Mouse (Mus musculus) neural tube, embryonic 12.5 days (tissue): ENCODE data around the gene Amy1. TPM values are rescaled to one million over a fixed set of nuclear protein-coding genes. Genes with fewer than 3 reads are reported as not detected.
"Not testable (repeated sequence)": the region's sequence is repeated elsewhere in the genome, so short reads cannot be mapped to it uniquely, and the experiment has no call there.

ENCODE experiments used
- ATAC-seq: fragments of 200-750 bp; cut with Nextera tagmentation; 2 replicates; pipeline ENCODE4 v1.8.0; 2017; ENCODE audit warnings: low read depth, mild to moderate bottlenecking, moderate TSS enrichment, moderate library complexity; ENCODE audit not compliant: low FRiP score
- H3K27ac ChIP-seq: fragments of 300-500 bp; sonication (generic); 2 replicates; pipeline ENCODE4 v1.5.1; 2016
- H3K27me3 ChIP-seq: fragments of 300-500 bp; sonication (generic); replicated peaks from 2 replicates; pipeline ENCODE4 v1.6.1; 2016; ENCODE audit warnings: mild to moderate bottlenecking
- H3K36me3 ChIP-seq: fragments of 300-500 bp; sonication (generic); 2 replicates; pipeline ENCODE4 v1.6.1; 2016; ENCODE audit warnings: mild to moderate bottlenecking
- H3K4me1 ChIP-seq: fragments of 300-500 bp; sonication (generic); 2 replicates; pipeline ENCODE4 v1.6.1; 2016
- H3K4me2 ChIP-seq: fragments of 300-500 bp; sonication (generic); replicated peaks from 2 replicates; pipeline ENCODE4 v1.6.1; 2016; ENCODE audit warnings: mild to moderate bottlenecking
- H3K4me3 ChIP-seq: fragments of 300-500 bp; sonication (generic); 2 replicates; pipeline ENCODE4 v1.5.1; 2016
- H3K9ac ChIP-seq: fragments of 300-500 bp; sonication (generic); 2 replicates; pipeline ENCODE4 v1.6.1; 2016; ENCODE audit warnings: mild to moderate bottlenecking
- H3K9me3 ChIP-seq: fragments of 300-500 bp; sonication (generic); 2 replicates; pipeline ENCODE4 v1.6.1; 2016; ENCODE audit warnings: mild to moderate bottlenecking
- WGBS: fragments of 180-500 bp; shearing (Covaris S2); methylation state at CpG from one replicate; pipeline ENCODE4 v1.1.7; 2016; 5-methylcytosine and 5-hydroxymethylcytosine counted together
- polyA plus RNA-seq: library from polyadenylated mRNA; unstranded; fragments of >200 nt; fragmentation: Nextera tagmentation; extraction: Ambion mirVana; gene quantifications from 2 replicates; pipeline ENCODE4 v1.2.1, GENCODE M21; 2016

The Amy1 gene
- 5.3 and 6.6 TPM in 2 replicates for polyA plus RNA-seq

DNA sequence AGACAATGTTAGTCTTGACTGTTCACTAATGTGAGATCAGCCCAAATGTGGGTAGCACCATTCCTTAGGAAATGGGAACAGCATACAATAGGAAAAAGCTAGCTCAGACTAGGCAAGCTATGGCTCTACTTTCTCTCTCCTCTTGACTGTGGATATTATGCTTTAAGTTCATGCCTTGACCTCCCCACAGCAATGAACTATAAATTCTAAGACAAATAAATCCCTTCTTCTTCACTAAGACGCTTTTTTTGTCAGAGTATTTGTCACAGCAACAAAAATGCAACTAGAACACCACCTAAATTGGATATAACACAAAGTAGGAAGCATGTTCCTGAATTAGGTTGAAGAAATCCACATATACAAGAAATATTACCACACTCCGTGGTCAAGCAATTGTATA is at the start of gene Amy1:
TSS of gene Amy1 (minus strand) at position 101 of the 400 bp plus-strand sequence.
- Histone ChIP-seq H3K36me3 (peaks cover 16% of the 10 kb centered on the region), H3K9ac (no peak within 1 kb of the TSS), H3K4me1 (no peaks in the 10 kb centered on the region), H3K4me2 (no peak within 1 kb of the TSS), H3K27me3 (no peaks in the 10 kb centered on the region), H3K4me3 (no peak within 1 kb of the TSS), H3K9me3 (no peaks in the 10 kb centered on the region), H3K27ac (no peak within 1 kb of the TSS)
- ATAC-seq = no peak
- WGBS = 94% methylated on average over 2 of the region's 2 CpGs

- ATAC-seq = no peak
These were observed 47.8 kb upstream of the Amy1 start for GRCm38 (mm10) chr3:113654335-113654734.

DNA sequence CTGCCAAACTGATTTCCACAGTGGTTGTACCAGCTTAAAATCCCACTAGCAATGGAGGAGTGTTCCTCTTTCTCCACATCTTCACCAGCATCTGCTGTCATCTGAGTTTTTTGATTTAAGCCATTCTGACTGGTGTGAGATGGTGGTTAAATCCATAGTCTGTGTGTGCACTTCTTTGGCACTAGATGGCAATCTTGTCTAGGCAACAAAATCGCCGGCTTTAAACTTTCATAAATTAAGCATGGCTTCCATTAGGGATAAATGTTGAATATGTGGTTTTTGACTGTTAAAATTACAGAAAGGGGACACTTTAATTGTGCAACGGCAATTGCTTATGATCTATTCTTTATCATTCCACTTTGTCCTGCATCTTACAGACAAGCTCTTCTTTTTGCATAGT is 44.9 kb upstream of the Amy1 start:
- not testable (repeated sequence) for H3K9me3 ChIP-seq, H3K4me3 ChIP-seq, H3K36me3 ChIP-seq, ATAC-seq, H3K27ac ChIP-seq, H3K4me1 ChIP-seq, H3K27me3 ChIP-seq, H3K9ac ChIP-seq, H3K4me2 ChIP-seq
- WGBS = 51% methylated on average over 3 of the region's 3 CpGs

More at GRCm38 (mm10) chr3:113654335-113654734, 47.8 kb upstream of the Amy1 start:
- no peaks in the 10 kb centered on the region for H3K9me3 ChIP-seq
- no peak overlapping the region for H3K9ac ChIP-seq
- no peak overlapping the region for H3K4me2 ChIP-seq
- H3K27me3 ChIP-seq = no peaks in the 10 kb centered on the region
- no peaks in the 10 kb centered on the region for H3K36me3 ChIP-seq
- H3K27ac ChIP-seq = no peak overlapping the region
- H3K4me3 ChIP-seq = no peak overlapping the region
- 82% methylated on average over 3 of the region's 3 CpGs for WGBS
- no peaks in the 10 kb centered on the region for H3K4me1 ChIP-seq

DNA sequence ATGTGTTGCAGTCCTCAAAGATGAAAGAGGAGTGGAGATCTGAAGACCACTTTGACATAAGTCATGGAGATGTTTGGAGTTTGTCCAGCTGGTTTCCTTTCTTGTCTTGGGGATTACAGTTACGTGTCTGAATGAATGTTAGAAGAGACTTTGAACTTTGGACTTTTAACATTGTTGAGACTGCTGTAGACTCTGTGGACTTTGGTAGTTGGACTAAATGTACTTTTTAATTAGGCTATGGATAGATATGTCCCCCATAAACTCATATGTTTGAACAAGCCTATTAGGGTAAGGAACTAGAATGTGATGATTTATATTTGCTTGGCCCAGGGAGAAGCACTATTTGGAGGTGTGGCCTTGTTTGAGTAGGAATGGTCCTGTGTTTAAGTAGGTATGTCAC is 33.0 kb upstream of the Amy1 start:
- H3K36me3 ChIP-seq = no peaks in the 10 kb centered on the region
- no peak overlapping the region for H3K27ac ChIP-seq
- ATAC-seq = no peak
- H3K4me2 ChIP-seq = no peak overlapping the region
- no peaks in the 10 kb centered on the region for H3K27me3 ChIP-seq
- WGBS = 89% methylated on average over 1 of the region's 1 CpGs
- H3K4me3 ChIP-seq = no peak overlapping the region
- no peaks in the 10 kb centered on the region for H3K9me3 ChIP-seq
- H3K4me1 ChIP-seq = no peaks in the 10 kb centered on the region
- no peak overlapping the region for H3K9ac ChIP-seq

DNA sequence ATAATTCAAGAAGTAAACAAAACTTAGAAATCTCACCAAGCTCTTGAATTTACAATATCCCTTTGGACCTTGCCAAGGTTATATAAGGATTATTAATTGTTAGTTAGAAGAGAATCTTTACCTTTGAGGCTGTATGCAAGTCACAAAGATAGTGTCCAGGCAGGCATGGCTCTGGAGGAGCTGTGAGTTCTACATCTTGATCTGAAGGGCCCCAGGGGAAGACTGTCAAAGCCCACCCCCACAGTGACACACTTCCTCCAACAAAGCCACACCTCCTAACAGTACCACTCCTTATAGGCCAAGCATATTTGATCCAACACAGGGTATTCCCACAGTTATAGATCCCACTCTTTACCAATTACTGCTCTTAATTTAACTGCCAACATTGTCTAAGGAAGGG is 27.7 kb upstream of the Amy1 start:
- H3K9me3 ChIP-seq = no peaks in the 10 kb centered on the region
- H3K27me3 ChIP-seq = no peaks in the 10 kb centered on the region
- no peaks in the 10 kb centered on the region for H3K36me3 ChIP-seq
- H3K4me2 ChIP-seq = no peak overlapping the region
- no peak for ATAC-seq
- H3K4me1 ChIP-seq = peaks cover 6% of the 10 kb centered on the region
- H3K27ac ChIP-seq = no peak overlapping the region
- no peak overlapping the region for H3K9ac ChIP-seq
- H3K4me3 ChIP-seq = no peak overlapping the region

DNA sequence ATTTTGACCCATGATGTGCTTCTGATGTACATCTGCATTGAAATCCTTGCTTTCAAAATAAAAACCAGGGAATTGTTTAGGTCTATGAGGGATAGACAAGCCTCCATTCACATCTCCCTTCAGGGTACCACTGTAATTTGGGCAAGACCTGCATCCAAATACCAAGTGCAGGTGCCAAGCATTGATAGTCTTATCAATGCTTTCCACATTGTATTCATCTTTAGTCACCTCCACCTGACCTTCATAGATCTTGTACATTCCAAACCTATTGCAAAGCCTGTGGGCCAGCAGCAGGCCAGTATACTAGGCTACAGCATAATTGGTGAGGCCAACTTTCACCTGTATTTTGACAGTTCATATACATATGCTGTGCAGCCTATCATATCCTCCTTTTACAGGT is 25.1 kb upstream of the Amy1 start:
- Histone ChIP-seq H3K4me2 (no peak overlapping the region), H3K4me1 (peaks cover 6% of the 10 kb centered on the region), H3K36me3 (peaks cover 2% of the 10 kb centered on the region; the same call in 1 of the 2 replicates), H3K27me3 (no peaks in the 10 kb centered on the region), H3K27ac (no peak overlapping the region), H3K9me3 (no peaks in the 10 kb centered on the region), H3K4me3 (no peak overlapping the region), H3K9ac (no peak overlapping the region)
- no peak for ATAC-seq

GRCm38 (mm10) chr3:113630564-113630963 is 24.1 kb upstream of the Amy1 start:
- Histone ChIP-seq H3K27me3 (no peaks in the 10 kb centered on the region), H3K9ac (peak overlapping the region; percentile 89), H3K36me3 (peaks cover 6% of the 10 kb centered on the region; the same call in 1 of the 2 replicates), H3K27ac (no peak overlapping the region; the same call in 1 of the 2 replicates), H3K4me2 (peak overlapping the region; percentile 65), H3K4me3 (peak overlapping the region; percentile 71), H3K9me3 (no peaks in the 10 kb centered on the region), H3K4me1 (peaks cover 6% of the 10 kb centered on the region)
- 17% methylated on average over 13 of the region's 13 CpGs for WGBS
- ATAC-seq = no peak

DNA sequence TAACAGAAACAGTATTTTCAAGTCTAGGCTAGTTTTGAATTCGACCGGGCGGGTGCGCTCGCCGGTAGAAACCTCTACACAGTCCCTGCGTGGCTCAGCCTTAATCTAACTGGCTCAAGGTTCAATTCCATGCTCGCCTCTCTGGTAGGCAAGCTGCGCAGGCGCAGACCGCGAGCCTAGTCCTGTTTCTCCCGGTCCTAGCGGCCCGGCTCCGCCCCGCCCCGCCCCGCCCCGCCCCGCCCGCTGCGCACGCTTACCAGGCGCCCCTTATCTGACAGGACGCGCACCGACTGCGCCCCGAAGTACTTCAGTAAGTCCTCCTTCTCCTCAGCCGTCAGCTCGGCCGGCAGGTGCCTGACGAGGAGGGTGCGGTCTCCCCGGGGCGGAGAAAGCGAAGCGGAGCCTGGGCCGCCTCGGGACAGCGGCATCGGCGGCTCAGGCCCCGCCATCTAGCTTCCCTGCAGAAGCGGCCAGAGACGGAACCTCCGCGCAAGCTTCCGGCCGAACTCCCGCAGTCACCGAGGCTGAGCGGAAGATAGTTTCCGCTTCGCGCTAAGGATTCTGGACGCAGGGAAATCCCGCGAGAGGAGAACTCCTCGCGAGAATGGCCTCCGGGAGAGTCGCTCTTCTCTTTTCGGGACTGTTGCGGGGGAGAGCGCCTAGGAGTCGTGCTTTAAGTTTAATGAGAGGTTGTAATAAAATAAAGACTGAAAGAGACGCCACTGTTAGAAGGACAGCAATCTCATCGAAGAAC is 23.3 kb upstream of the Amy1 start, which contains the start of gene Rnpc3:
TSS of gene Rnpc3 (minus strand) at position 544 of the 754 bp plus-strand sequence.
- peak; percentile 97 for ATAC-seq
- Histone ChIP-seq H3K9me3 (no peaks in the 10 kb centered on the region), H3K36me3 (peaks cover 6% of the 10 kb centered on the region; the same call in 1 of the 2 replicates), H3K27ac (peak within 1 kb of the TSS; percentile 98), H3K4me3 (peak within 1 kb of the TSS; percentile 71), H3K9ac (peak within 1 kb of the TSS; percentile 89), H3K4me2 (peak within 1 kb of the TSS; percentile 65), H3K4me1 (peaks cover 6% of the 10 kb centered on the region), H3K27me3 (no peaks in the 10 kb centered on the region)
- under 1% methylated on average over 70 of the region's 70 CpGs for WGBS

DNA sequence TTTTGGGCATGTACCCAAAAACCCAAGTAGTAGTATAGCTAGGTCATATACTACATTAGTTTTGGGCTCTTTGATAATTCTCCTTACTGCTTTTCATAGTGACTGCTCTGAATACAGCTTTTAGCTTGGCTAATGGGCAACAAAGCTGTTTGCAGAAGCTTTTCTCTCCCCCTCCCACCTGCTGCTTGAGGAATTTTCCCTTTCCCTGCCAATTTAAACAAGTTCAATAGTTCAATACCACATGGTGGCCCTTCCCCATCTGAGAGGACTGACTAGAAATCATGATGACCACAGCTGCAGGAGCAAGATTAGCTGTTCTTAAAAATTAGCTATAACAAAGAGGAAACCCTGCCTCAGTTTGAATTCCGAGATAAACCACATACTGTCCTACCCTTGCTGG is 15.7 kb downstream of the Amy1 start:
- no peak overlapping the region for H3K27ac ChIP-seq

GRCm38 (mm10) chr3:113574578-113574977 is 31.9 kb downstream of the Amy1 start:
- no peaks in the 10 kb centered on the region for H3K27me3 ChIP-seq
- H3K9me3 ChIP-seq = no peaks in the 10 kb centered on the region
- no peaks in the 10 kb centered on the region for H3K36me3 ChIP-seq
- WGBS = 80% methylated on average over 4 of the region's 4 CpGs
- H3K4me2 ChIP-seq = no peak overlapping the region
- no peaks in the 10 kb centered on the region for H3K4me1 ChIP-seq
- H3K27ac ChIP-seq = no peak overlapping the region
- no peak for ATAC-seq
- H3K9ac ChIP-seq = no peak overlapping the region
- no peak overlapping the region for H3K4me3 ChIP-seq

More for the DNA sequence above, 15.7 kb downstream of the Amy1 start:
- 59% methylated on average over 1 of the region's 1 CpGs for WGBS
- no peaks in the 10 kb centered on the region for H3K27me3 ChIP-seq
- no peak overlapping the region for H3K4me2 ChIP-seq
- H3K9me3 ChIP-seq = no peaks in the 10 kb centered on the region
- no peaks in the 10 kb centered on the region for H3K4me1 ChIP-seq
- no peak overlapping the region for H3K9ac ChIP-seq
- H3K36me3 ChIP-seq = peaks cover 9% of the 10 kb centered on the region; the same call in 1 of the 2 replicates
- H3K4me3 ChIP-seq = no peak overlapping the region
- ATAC-seq = peak; percentile 37; the same call in 1 of the 2 replicates

GRCm38 (mm10) chr3:113574138-113574537 is 32.4 kb downstream of the Amy1 start:
- WGBS = 82% methylated on average over 2 of the region's 2 CpGs
- Histone ChIP-seq H3K36me3 (no peaks in the 10 kb centered on the region), H3K4me3 (no peak overlapping the region), H3K9me3 (no peaks in the 10 kb centered on the region), H3K4me1 (no peaks in the 10 kb centered on the region), H3K4me2 (no peak overlapping the region), H3K27me3 (no peaks in the 10 kb centered on the region), H3K9ac (no peak overlapping the region), H3K27ac (no peak overlapping the region)
- no peak for ATAC-seq

DNA sequence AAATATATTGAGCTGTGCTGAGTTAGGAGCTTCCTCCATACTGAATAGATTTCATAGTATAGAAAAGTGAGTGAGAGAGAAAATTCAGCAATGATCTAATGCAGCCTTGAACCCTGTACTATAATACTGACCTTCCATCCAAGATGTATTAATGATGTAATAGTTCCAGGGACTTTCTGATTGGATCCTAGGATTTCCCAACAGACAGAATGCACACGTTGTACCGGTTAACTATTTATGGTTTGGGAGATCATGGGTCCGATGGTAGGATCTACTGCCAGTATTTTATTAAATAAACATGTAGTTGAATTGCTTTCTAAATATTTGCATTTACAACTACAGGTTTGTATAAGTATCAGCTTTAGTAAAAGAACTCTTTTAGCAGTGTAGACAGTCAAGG is 34.3 kb downstream of the Amy1 start:
- H3K27ac ChIP-seq = no peak overlapping the region
- no peak overlapping the region for H3K9ac ChIP-seq
- H3K4me2 ChIP-seq = no peak overlapping the region
- no peak for ATAC-seq
- no peaks in the 10 kb centered on the region for H3K9me3 ChIP-seq
- no peaks in the 10 kb centered on the region for H3K36me3 ChIP-seq
- no peaks in the 10 kb centered on the region for H3K27me3 ChIP-seq
- no peak overlapping the region for H3K4me3 ChIP-seq
- 84% methylated on average over 3 of the region's 3 CpGs for WGBS
- no peaks in the 10 kb centered on the region for H3K4me1 ChIP-seq

- H3K4me3 ChIP-seq = no peak overlapping the region
- no peaks in the 10 kb centered on the region for H3K27me3 ChIP-seq
- no peaks in the 10 kb centered on the region for H3K4me1 ChIP-seq
- H3K9ac ChIP-seq = no peak overlapping the region
- H3K9me3 ChIP-seq = no peaks in the 10 kb centered on the region
- H3K36me3 ChIP-seq = no peaks in the 10 kb centered on the region
- H3K4me2 ChIP-seq = no peak overlapping the region
- no peak overlapping the region for H3K27ac ChIP-seq
- no peak for ATAC-seq
These were observed 66.8 kb downstream of the Amy1 start for GRCm38 (mm10) chr3:113539692-113540091.
